Mouse (Mus musculus) ovary, postnatal 14 days (tissue): ENCODE measurements around the gene Clic3.
A peak's percentile ranks its signal among the peaks of the same experiment; 100 is the strongest.

Experiments used
- DNase-seq: peaks from one replicate; pipeline ENCODE4 v3.0.0; 2022; ENCODE audit warnings: low spot score

Clic3 gene

DNA sequence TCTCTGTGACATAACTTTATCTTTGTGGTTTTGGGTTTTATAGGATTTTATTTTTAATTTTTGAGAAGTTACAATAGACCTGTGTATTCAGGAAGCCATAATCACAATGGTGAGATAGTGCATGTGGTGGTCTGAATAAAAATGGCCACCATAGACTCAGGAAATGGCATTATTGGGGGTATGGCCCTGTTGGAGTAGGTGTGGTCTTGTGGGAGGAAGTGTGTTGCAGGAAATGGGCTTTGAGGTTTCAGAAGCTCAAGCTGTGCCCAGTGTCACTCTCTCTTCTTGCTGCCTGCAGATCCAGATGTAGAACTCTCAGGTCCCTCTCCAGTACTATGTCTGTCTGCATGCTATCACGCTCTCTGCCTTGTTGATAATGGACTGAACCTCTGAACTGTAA, 23.9 kb downstream of the Clic3 start:
- DNase-seq = no peak

DNA sequence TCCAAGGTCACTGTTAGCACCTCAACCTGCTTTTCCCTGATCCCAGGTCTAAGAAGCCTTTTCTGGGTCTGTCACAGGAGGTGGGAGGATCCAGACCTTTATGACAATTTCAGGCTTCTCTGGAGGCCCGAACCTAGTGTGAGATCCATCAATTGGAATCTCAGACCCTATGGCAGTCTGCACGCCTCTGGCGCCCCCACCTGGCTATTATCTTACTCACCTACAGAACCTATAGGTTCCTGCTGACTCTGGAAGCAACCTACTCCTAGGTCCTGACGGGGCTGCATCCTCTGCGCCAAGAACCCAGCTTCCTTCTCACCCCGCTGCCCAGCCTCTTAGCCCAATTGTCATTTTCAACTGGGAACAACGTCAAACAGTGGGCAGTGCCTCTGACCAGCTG, 26.3 kb downstream of the Clic3 start:
- DNase-seq = no peak

DNA sequence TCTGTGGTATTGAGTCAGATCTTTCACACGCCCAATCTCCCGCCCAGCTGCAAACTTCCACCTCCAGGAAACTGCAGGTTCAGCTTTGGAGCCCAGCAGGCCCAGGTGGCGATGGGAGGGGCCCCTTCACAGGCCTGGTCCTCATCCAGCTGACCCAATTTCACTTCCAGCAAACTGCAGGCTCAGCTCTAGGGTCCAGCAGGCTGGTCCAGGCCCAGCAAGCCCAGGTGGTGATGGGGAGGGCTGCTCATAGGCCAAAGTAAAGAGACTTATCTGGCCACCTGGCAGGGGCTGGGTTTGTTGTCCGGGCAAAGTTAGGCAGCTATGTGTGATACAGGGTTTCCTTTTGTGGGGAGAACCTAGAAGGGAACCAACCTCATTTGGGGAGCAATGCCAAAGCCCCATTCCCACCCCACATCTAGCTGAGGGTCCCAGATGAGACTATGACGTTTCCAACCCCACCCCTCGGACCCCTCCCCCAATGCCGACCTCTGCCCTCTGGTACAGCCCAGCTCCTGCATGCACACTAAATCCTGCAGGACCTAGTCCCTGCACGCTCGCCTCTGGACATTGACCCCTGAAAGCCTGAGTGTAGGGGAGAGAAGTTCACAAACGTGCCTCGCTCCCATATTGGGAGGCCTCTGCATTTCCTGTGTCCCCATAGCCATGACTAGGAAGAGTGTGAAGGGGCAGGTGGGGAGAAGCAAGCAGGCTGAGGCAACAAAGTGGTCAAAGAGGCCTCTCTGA, 28.4 kb downstream of the Clic3 start:
- DNase-seq = no peak

DNA sequence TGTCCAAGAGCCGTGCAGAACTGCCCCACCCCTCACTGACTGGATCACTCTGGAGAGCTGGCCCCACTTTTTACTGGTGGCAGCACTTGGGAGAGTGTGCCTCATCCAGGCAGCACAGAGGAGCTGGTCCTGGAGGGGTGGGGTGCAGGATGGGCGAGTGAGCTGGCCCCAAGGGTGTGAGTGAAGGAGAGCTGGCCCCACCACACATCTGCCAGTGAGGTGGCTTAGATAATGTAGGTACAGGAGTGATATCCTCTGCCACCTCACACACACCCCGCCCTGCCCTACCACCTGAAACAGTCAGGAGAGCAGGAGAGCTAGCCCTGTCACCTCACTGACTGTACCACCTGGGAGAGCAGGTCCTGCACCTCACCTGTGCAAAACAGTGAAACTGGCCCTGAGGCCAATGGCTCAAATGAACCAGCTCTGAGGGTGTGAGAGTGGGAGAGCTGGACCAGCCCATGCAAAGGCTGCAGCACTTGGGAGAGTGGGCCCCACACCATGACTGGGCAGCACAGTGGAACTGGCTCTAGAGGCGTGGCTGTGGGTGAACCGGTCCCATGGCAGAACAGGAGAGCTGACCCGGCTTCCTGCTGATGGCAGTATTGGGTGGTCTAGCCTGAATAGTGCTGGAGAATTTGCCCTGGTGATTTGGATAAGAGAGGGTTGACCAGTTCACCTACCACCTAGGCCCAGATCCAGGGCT, 31.5 kb downstream of the Clic3 start:
- no peak for DNase-seq

DNA sequence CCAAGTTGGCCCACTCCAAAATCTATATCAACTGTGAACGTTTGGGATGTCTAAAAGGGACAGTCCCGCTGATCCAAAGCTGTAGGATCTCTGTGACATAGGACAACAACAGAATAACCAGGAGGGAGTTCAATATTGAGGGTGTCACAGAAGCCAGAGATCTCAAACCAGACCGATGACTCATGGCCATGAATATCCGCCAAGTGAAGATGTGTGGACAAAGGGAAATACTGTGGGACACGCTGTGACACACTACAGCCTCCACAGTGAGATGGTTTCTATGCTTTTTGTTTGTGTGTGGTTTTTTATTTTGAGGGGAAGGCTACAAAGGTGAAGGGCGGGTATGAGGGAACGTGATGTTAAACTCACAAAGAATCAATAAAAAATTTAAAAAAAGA, 32.0 kb downstream of the Clic3 start:
- no peak for DNase-seq

DNA sequence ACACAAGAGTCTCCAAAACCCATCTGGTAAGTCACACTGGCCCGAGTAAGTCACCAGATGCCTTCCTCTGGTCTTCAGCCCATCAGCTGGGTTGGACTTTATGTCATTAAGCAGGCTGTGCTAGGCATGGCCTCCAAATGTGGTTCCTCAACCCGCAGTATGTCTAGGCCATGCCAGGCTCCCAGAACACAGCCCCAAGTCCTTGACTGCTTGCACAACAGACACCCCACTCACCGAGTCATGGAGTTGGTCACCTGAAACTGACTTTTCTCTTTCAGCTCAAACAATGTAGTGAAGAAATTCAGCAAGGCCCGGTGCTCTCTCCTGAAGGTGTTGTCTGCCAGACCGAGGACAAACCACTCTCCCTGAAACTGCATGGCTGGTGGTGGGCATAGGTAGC, 36.4 kb downstream of the Clic3 start:
- DNase-seq = no peak

DNA sequence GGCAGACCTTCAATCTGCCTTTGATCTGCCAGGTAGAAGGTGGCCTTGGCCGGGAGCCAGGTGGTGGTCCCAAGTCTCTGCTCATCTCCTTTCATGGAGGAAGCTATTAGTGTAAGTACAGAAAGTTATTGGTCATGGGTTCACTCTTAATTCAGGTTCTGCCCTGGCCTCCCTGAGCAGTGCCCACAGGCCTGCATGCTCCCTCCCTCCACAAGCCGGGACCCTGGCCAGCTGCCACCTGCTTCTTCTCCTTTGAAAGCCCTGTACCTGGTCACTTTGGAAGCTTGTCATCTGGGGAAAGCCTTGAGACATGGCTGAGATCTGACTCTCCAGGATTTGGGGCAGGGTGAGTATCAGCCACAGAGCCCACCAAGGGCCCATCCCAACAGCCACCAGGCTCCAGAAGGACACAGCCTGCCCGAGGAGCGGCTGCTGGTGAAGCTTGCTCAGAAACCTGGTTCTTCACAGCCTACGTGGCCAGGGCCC, 36.9 kb downstream of the Clic3 start, which contains the start of gene Lcn12:
Lcn12 (minus strand) TSS at position 436 of the 486 bp plus-strand sequence.
- no peak for DNase-seq

DNA sequence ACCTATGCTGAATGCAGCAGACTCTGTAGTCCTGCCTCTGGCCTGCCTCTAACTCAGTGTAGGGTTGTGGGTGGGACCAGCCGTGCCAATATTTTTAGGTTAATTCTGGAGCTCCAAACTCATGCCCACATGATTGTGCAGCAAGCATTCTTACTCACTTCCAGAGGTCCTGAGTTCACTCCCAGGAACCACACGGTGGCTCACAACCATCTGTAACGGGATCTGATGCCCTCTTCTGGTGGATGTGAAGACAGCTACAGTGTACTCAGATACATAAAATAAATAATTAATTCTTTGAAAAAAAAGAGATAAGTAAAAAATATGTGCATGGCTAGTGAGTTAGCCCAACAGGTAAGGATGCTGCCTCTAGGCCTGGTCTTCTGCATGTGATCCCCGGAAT, 39.8 kb downstream of the Clic3 start:
- DNase-seq = no peak

DNA sequence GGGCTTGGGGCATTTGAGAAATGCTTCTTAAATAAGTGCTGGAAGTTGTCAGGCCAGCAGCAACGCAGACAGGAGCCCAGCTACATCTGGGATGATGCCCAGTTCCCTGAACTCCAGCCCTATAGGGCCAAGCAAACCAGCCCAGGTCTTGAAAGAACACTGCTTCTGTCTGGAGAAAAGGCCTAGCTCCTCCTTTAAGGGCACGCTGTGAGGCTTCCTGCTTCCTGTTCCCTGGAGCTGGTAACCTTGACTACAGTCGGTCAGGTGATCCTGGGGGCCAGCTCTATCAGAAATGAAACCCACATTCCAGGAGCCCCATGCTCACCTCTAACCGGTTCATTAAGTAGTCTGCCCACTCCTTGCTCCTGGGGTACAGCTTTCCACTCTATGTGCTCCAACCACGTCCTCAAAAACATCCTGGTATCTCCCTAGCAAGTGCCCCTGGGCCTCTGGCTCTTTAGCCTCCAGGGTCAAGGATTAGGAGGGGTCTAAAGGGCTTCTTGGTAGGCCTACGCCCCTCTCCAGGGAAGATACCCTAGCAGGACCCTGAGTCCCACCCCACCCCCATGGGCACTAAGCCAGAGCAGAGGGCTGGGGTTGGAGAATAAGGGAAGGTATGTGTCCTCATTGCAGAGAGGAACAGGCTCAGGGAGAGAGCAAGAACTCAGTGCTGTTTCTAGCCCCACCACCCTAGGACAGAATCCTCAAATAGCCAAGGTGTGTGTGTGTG, 41.4 kb downstream of the Clic3 start:
- no peak for DNase-seq

DNA sequence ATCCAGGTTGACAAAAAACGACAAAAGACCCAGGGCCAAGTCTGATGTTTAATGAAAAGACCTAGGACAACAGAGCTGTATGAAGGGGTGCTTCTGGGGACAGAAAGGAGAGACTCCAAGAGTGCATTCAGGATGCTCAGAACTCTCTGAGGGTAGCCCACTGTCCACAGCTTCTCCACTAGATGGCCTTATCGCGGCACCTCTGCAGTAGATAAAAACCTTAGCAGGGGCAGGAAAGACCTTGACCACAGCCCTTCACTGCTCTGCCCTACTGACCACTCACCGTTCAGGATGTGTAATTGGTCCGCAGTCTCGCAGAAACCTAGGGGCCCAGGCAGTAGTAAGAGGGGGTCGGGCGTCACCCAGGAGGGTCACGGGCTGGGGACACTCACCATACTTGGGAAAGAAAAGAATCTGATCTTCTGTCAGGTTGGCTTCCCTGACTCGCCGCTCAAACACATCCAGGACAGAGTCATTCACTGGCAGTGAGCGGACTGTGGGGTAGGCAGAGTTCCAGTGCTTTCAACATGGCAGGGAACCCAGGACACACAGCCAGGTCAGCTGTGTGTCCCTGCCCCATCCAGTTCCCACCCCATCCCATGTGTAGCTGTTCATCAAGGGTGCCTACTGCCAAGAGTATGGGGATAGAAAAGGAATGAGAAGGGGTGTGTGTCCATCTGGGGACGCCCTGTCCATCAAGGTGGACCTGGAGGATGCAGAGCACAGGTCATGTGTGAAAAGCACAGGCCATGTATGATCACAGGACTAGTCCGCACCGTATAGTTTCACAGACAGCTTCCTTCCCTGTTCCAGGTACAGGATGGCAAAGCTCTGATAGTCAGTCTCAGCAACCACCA, 42.2 kb downstream of the Clic3 start:
- no peak for DNase-seq

DNA sequence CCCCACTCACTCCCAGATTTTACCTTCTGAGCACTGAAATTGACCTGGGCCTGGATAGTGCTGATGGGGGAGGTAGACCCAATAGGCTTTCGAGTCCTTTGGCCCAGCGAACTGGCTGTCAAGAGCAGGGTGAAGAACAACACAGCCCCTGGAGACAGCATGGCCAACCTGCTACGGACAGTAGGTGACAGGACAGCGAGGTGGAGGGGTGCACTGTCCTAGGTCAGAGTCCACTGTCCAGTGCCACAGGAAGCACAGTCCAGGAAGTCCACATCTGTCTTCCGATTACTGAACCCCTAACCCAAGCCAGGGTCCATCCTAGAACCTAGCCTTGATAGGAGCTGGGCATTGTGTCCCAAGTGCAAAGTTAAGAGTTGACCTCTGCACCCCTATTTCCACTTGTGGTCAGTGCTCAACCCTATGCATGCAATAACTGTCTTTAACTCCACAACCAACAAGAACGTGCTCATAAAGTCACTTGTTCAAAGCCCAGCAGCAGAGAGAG, 43.5 kb downstream of the Clic3 start:
- no peak for DNase-seq

DNA sequence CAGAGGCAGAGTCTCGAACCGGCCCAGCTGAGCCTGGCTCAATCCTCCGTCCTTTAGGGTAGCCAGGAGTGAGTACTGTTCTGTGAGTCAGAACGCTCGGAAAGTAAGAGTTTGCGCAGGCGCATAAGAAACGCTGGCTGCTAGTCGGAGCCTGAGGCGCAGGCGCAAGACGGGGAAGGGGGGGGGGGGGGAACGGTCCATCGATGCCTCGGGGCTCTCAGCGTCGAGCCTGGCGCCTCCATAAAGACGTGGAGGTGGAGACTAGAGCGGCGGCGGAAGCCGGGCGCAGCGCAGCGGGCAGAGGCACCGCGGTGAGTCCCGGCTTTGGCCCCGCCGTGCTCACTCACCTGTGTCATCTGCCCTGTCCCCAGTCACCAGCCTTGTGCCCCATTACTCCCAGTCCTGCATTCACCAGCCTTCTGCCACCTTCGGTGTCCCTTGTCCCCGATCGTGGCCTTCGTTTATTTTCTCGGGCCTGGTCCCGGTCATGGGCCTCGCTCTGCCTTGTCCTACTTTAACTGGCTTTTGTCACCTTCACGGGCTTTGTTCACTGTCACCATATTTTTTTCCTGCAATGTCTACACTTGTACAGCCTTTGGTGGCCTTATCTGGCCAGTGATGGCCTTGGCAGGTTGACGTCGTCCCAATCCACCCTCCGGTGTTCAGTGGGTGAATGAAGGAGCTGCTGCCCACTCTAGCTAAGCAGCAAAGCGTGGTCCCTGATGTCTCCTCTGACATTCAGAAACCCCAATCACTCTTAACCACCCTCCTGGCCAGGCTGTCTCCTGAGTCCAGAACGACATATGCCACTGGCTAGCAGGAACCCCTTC, 44.2 kb downstream of the Clic3 start, which contains the start of gene Fbxw5:
Fbxw5 (plus strand) TSS at position 175 of the 830 bp plus-strand sequence.
- DNase-seq = peak; percentile 62

DNA sequence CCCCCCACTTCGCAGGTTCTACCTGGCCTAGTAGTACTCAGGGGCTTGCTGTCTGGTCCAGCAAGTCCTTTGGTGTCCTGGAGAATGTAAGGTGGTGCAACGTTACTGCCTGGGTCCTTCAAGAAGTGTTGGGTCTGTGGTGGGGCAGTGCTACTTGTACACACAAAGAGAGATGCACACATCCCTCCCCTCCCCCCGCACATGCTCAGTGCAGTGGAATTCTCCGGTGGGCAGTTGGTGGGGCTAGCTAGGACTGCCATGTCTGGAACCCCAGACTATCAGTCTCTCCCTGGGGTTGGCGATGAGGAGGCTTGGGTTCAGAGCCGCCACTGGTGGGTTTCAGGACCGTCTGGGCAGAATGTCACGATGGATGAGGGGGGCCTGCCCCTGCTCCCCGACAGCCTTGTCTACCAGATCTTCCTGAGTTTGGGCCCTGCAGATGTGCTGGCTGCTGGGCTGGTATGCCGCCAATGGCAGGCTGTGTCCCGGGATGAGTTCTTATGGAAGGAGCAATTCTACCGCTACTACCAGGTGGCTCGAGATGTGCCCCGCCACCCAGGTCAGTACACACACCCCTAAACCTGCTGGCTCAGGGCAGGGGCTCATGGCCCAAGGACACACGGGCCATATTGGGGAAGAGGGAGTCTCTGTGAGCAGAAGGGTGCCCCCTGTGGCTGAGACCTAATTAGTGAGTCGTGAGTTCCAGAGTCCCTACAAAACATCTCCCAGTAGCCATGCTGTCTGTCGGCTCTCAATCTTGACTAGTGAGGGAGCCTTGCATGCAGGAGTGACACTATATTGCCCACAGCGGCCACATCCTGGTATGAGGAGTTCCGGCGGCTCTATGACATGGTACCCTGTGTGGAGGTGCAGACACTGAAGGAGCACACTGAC, 45.2 kb downstream of the Clic3 start, which contains the start of gene C8g:
C8g (minus strand) TSS at position 127 of the 894 bp plus-strand sequence.
- no peak for DNase-seq

DNA sequence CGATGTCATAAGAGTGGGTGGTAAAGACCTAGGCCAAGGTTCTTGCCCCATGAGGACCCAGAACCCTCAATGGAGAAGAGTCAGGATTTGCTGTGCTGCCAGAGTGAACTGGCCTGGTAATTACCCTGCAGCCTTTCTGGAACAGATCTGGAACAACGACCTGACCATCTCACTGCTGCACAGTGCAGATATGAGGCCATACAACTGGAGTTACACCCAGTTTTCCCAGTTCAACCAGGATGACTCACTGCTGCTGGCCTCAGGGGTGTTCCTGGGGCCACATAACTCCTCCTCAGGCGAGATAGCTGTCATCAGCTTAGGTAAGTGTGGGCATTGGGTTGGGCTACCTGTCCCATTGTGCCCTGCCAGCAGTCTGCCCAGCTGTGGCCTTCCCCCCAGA, 46.1 kb downstream of the Clic3 start:
- DNase-seq = no peak

DNA sequence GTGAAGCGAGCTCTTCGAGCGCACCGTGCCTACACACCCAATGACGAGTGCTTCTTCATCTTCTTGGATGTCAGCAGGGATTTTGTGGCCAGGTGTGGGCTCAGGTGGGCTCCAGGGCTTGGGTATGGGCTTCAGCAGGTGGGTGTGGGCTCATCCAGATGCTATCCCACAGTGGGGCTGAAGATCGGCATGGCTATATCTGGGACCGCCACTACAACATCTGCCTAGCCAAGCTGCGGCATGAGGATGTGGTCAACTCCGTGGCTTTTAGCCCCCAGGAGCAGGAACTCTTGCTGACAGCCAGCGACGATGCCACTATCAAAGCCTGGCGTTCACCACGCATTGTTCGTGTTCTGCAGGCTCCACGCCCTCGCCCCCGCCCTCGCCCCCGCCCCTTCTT, 47.9 kb downstream of the Clic3 start:
- no peak for DNase-seq

DNA sequence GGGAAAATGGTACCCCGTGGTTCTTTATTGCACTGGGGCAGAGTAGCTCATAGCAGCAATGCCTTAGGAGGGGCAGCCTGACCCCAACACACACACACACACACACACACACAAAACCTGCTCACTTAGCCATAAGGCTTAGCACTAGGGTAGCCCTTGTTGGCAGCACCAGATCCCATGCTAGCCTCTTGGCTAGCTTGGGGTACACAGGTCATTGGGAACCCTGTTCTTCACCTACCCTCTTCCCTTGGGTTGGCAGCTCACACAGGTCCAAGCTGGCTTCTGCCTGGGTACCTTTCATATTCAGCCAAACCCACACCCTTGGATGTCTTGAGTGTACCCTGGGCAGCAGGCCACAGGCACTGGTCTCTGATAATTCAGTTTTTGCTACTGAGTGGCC, 48.4 kb downstream of the Clic3 start:
- no peak for DNase-seq

DNA sequence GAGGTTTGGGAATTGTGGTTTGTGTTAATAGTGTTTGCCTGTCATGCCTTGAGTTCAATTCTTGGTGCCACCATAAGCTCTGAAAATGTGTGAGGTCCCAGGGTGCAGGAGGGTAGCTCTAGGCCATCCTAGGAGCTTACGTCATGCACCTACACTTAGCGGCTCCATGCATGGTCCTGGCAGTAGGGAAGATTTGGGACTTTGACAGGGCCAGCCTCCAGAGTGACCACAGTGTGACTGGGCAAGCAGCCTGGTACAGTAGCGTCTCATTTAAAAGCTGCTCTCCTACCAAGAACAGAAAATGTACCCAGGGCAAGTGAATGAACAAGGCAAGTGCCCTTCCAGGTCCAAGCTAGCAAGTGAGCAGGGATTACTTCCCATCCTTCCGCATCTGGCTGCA, 49.2 kb downstream of the Clic3 start:
- DNase-seq = no peak

DNA sequence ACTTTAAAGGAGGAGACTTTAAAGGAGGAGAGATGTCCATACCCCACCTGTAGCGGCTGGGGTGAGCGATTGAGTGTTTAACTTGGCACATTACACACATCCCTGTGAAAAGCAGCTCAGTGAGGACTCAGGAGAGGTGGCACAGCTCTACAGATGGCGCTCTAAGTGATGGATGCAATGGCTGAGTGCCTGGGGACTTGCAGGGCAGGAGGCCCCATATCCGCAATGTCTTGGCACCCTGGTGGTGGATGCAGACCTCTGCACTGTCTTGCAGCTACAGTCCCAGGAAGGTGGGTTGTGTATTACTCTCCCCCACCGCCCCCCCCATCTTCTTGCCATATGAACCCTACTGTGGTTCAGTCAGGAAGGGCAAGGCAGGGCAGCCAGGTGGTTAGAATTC, 50.3 kb downstream of the Clic3 start:
- no peak for DNase-seq
